Mouse (Mus musculus) kidney, postnatal 25 days (tissue): ENCODE results near the gene Numbl.

Experiments used
- DNase-seq, 2 experiments: peaks; one replicate each; pipeline ENCODE4 v3.0.0; 2021; ENCODE audit warnings: mixed read lengths in 2 of 2

The Numbl gene

DNA sequence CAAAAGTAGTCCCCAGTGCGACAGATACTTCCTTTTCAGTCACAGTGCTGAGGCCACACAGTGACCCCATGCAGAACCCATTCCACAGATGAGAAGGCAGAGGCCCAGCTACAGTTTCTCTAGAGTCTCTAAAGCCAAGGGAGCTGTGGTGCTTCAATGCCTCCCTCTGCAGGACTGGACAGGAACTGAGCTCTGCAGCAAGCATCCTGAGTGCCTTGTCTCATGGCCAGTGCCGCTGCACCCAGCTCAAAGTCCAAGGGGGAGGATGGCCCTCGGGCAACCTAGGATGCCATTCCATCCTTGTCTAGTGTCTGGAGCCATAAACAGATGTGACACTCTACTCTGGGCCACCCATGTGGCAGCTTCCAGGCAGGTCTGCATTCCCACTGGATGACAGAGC, 2.5 kb upstream of the Numbl start:
- peak; percentile 64 to 77 for DNase-seq

DNA sequence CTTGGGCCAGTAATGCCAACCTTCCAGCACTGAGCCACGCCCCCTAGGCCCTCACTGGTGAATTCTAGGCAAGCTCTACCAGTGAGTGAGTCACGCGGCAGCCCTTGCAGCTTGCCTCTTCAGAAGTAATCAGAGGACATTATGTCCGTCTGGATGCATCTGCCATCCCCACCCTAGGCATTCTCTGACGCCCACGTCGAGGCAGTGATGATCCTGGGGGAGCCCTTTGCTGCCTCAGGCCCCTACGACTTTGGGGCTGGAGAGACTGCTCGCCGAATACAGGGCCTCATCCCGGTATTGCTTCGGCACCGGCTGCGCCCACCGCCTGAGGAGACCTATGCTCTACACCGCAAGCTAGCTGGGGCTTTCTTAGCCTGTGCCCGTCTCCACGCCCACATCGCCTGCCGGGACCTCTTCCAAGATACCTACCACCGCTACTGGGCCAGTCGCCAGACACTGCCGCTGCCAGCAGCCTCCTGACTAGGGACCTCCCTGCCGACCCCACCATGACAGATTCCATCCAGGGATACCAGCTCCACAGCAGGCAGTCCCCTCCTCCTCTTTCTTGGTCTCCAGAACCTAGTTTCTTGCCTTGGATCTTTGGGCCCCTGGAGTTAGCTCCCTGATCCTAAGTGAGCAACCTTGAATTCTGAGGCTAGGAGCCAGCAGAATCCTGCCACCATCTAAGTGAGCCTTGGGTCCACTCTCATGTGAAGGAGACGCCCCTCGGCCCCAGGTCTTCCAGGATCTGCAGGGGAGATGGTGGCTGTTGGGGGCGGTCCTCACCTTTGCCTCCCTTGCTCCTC, 984 bp upstream of the Numbl start:
- DNase-seq, result peak; percentile 69 to 76

DNA sequence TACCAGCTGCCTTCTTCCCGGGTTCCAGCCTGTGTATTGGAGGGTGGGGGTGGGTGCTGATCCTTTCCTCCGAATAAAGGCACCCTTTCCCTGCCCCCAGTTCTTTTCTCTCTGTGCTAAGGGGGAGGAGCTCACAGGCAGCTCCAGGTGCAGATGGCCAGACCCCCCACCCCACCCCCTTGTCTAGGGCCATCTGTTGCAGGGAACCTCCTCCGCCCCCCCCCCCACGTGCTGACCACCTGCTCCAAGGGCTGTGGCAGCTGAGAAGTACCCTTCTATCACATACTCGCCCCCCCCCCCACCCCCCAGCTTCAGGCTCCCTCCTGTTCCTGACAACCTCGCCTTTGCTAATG, 405 bp upstream of the Numbl start:
- DNase-seq, result no peak

DNA sequence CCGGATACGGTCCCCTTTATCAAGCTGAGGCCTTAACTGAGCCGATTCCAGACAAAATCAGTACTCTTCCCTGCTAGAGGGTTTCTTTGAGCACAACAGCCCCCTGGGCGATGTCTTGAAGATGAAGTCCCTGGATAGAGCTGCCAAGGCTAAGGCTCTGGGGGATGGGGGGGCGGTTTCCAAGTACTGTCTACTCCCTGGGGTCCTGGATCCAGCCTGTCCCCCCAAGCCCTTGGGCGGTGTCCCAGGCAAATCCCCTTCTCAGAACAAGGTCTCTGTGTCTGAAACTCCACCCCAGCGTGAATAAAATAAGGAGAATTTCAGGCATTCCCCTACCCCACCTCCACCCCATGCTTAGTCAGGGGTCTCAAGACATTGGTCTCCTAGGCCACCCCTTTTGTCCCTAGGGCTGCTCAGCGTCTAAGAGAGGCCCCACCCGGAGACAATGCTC, 1.1 kb downstream of the Numbl start:
- peak in 1 of 2 experiments; percentile 47 for DNase-seq

DNA sequence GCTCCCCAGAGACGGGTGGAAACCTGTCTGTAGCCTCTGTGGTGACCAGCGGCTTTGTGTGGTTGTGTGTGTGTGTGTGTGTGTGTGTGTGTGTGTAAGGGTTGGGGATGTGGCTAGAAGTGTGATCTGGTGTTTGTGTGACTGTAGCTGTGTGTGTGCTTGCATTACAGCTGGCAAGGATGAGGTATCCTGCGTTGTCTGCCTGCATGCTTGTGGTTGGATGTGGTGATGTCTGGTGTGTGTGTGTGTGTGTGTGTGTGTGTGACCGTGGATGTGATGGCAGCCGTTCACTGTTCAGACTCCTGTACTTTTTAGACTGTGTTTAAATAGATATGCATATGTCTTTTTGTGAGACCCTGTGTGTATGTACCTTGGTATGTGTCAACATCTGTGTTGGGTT, 1.5 kb downstream of the Numbl start:
- no peak for DNase-seq

DNA sequence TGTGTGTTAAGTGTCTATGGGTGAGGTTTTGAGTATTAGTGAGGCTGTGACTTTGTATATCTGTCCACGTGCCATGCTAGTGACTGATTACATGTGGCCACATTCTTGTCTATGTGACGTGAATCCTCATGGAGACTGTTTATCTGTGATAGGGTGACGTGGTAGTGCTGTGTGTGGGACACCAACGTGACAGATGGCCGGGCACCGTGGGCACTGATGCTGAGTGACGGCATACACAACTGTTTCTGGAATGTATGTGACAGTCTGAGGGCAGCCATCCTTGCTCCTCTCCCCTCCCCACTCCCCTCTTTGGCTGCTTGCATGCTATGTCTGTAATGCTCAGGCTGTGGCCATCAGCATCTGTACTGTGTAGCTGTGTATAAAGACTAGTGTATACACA, 2.6 kb downstream of the Numbl start:
- DNase-seq, result no peak

DNA sequence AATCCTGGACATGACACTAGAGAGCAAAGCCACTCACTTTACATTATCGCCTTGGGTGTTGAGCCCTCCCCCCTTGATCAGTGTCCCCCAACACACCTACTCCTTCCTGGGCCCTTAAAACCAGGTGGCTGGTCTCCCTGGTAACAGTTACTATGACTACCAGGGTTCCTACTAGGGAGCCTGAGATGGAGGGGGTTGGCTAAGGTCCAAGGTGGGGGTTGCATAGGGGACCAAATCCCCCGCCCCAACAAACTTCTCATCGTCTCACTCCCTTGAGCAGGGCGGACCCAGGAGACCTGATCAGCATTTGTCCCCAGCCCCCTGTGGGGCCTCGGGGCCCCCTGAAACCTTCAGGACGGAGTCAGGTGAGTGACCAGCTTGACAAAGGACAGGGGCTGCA, 3.7 kb downstream of the Numbl start:
- DNase-seq, result no peak

DNA sequence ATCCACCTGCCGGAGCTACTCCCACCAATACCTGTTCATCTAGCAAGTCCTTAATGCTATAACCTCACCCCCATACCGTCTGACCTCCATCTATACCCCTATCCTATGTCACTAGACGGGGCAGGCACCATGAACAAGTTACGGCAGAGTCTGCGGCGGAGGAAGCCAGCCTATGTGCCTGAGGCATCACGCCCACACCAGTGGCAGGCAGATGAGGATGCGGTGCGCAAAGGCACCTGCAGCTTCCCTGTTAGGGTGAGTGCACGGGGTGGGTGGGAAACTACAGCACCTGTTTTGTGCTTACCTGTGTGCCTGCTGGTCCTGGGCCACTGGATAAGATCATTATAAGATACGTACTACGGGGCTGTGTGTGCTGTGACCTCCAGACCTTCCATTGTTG, 6.5 kb downstream of the Numbl start:
- no peak for DNase-seq

DNA sequence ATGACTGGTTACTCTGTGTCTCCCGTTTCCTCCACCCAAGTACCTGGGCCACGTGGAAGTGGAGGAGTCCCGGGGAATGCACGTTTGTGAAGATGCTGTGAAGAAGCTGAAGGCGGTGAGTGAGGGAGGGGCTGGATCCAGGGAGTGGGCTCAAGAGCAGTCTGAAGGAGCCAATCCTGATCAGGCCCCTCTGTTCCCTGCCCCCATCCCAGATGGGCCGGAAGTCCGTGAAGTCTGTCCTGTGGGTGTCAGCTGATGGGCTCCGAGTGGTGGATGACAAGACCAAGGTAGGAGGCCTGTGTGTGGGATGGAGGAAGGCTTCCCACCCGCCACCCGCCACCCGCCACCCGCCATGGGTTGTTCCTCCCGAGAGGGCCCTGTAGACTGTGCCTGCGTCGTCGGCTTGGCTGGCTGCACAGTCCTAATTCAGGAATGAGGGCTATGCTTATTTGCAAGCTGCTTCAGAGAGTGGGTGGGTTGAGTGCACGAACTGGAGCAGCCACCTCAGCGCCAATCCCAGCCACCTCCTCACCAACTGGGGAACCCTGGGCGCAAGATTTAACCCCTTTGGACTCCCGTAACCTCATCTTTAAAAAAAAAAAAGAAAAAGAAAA, 8.4 kb downstream of the Numbl start:
- DNase-seq, result no peak

DNA sequence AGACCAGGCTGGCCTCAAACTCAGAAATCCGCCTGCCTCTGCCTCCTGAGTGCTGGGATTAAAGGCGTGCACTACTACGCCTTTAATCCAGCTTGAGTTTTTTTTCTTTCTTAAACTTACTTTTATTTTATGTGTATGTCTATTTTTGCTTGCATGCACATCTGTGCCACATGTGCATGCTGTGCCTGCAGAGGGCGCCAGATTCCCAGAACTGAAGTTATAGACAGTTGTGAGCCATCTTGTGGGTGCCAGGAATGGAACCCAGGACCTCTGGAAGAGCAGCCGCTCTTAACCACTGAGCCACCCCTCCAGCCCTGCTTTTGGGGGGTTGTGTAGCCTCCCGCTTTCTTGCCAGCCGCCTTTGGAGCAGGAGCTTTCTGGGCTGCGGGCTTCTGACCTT, 13.2 kb downstream of the Numbl start:
- no peak for DNase-seq

DNA sequence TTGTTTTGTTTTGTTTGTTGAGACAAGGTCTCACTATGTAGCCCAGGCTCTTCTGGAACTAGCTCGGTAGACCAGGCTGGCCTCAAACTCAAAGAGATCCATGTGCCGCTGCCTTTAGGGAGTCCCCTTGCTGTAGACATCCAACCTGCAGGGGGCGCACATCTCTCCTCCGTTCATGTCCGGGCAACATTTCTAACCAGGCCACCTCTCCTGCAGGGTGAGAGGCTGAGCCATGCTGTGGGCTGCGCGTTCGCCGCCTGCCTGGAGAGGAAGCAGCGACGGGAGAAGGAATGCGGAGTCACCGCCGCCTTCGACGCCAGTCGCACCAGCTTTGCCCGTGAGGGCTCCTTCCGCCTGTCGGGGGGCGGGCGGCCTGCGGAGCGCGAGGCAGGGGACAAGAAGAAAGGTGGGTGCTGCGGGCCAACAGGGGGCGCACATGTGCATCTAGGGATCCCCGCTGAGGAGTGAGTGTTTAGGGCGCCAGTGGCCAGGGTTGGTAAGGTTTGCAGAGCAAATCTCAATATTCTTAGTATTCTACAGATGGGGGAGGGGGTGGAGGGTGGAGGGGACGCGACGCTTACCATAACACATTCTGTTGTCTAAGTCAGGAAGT, 15.6 kb downstream of the Numbl start:
- peak; percentile 46 to 59 for DNase-seq

DNA sequence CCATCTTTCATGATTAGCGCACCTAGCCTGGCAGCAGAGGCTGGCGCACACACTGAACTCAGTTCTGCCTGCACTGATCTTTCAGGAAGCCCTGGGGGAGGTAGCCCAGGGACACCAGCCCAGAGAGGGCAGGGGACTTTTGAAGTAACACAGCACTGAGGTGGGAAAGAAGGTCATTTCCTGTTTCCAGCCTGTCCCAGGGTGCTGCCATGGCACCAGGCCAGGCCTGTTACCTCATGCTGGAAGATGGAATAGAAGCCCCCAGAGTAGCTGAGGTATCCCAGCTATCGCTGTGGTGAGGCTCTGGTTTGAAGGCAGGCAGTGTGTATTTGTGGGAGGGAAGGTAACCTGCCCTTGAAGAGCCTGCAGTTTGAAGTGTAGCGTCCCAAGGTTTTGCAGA, 16.7 kb downstream of the Numbl start:
- no peak for DNase-seq

DNA sequence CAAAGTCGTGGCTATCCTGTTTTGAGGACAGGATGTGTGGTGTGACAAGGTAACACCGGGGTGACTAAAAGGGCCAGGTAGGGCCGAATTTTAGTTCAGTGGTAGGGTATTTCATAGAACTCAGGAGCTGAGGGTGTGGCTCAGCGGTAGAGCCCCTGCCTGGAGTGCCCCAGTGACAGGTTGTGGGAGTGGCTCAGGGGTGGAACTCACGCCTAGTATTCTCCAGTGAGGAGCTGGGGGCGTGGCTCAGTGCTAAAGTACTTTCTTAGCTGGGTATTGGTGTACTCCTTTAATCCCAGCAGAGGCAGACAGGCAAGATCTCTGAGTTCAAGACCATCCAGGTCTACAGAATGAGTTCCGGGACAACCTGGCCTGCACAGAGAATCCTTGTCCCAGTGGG, 17.8 kb downstream of the Numbl start:
- peak in 1 of 2 experiments; percentile 10 for DNase-seq

DNA sequence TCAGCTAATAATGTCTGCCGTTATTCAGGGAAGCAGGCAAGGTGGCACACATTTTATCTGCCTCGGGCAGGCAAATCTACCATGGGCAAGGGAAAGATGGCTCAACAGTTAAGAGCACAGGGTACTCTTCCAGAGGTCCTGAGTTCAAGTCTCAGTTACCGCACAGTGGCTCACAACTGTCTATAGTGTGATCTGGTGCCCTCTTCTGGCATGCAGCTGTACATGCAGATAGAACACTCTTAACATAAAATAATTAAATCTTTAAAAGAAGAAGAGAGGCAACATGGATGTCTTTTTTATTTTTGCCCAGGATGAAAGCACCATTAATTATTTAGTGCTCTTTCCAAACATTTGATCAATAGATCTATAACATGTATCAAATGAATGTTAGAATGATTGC, 19.0 kb downstream of the Numbl start:
- no peak for DNase-seq

DNA sequence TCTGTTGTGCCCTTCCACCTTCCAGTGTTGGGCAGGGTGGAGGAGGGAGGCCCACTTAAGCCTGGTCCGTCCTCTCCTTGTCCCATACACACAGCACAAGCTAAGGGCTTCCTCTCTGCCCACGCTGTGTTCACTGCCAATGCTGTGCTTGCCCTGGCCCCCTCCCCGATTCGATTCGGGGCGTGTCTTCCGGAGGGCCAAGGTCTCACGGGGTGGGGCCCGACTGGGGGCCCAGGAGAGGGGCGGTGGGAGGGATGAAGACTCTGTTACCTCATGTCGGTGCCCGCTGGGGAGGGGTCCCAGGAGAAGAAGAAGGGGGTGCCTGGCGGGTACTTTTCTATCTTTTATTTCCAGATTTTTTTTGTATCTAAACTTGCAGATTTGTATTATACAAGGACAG, 23.5 kb downstream of the Numbl start:
- DNase-seq, result no peak

DNA sequence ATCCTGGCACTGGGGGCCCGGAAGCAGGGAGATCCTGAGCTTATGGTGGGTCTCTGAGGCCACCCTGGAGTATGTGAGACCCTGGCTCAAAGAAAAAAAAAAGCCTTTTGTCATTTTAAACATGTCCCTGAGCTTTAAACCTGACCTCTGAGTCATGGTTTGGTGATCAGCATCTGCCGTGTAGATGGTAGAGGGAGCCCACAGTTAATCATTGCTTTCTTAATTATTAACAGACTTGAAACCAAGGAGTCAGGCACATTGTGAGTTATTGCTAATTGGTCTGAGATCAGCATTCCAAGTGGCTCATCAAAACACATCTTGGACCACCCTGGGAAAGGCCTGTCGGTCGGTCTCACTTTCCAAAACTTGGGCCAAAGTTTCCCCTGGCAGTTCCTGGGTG, 24.0 kb downstream of the Numbl start:
- DNase-seq, result no peak

DNA sequence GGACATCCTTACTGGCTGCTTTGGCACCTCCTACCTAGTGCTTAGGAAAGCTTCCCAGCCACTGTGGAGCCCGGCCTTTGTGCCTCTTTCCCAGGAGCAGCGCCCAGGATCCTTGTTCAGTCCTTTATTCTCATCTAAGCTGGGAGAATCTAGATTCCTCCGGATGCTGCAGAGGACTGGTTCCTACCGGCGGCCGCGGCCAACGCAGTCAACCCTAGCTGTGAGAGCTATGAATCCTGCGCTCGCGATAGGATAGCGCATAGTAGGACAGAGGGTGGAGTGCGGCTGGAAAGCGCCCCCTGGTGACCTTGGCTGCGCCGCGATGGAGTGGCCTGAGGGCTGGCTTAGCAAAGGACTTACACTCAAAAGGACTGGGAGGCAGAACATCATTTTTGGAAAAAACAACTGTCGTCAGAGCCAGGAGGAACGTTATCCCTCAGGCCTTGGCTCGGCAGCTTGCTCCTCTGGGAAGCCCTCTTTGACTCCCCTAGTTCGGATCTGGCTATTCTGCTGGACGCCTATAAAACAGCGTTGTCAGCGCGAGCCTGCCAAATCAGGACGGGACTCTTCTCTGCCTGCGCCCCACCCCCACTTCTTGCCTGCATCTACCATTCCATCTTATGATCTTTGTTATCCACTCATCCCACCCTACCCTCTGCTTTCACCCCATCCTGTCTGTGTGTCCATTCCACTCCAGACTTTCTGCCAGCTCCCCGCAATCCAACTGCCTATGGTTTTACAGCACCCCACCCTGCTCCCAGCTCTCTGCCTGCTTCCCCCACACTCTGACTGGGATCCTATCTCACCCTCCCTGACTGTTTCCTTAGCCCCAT, 26.8 kb downstream of the Numbl start:
- peak; percentile 32 to 60 for DNase-seq

DNA sequence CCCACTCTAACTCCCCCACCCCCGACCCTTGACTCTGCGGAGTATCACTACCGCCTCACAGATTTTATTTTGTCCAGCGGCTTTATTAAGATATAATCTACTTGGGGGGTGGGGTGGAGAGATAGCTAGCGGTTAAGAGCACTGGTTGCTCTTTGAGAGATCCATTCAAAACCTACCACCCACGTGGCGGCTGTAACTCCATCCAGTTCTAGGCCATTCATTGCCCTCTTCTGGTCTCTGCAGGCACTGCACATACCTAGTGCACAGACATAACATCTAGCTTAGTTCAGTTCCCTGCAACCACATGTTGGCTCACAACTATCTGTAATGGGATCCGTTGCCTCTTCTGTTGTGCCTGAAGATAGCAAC, 27.4 kb downstream of the Numbl start:
- DNase-seq, result peak; percentile 76 to 82

DNA sequence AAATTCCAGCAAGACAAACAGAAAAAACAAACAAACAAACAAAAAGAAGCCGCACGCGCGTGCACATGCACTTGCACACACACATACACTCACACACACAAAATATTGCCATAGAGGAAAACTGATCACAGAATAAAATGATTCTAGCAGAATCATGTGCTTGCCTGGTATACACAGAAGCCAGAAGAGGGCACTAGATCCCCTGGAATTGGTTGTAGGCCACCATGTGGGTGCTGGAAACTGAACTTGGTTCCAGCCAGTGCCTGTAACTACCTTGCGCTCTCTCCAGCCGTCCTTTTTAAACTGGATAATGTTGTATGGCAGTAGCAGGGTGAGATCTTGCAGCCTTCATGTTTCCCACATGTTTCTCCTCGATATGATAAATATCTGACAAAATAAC, 30.5 kb downstream of the Numbl start:
- no peak for DNase-seq

DNA sequence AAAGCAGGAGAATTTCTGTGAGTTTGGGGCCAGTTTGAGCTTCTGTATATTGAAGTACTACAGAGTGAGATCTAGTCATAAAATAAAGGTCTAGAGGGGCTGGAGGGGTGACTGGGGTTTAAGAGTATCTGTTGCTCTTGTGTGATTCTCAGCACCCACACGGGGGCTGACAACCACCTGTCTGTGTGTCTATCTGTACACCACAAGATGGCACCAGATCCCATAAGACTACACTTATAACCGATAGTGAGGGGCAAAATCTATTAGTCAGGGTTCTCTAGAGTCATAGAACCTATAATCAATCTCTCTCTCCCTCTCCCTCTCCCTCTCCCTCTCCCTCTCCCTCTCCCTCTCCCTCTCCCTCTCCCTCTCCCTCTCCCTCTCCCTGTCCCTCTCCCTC, 32.3 kb downstream of the Numbl start:
- no peak for DNase-seq

DNA sequence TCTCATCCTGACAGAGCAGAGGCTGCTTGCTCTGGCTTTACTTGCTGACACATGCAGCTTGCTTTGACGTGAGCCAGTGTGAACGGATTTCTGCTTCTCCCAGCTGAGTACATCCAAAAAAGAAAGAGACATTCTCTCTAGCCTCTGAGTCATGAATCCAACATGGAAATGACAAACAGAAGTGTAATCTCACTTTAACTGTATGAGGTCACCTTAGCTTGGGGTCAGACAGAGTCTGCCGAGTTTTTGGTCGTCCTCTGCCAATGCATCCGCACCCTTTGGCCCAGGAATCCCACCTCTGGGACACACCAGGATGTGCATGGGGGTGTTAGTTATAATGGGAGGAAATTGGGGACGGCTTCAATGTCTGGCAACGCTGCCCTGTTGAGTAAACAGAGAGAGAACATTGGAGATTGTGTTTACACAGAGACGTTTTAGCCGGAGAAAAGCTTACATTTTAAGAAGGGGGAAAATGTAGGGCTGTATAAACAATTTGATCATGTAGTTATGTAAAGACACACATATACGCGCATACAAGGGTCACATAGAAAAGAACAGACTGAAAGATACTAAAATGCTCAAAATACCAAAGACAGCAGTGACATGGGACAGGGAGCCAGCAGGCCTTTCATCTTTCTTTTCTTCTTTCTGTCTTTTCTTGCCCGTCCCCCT, 33.7 kb downstream of the Numbl start:
- peak; percentile 30 to 75 for DNase-seq

DNA sequence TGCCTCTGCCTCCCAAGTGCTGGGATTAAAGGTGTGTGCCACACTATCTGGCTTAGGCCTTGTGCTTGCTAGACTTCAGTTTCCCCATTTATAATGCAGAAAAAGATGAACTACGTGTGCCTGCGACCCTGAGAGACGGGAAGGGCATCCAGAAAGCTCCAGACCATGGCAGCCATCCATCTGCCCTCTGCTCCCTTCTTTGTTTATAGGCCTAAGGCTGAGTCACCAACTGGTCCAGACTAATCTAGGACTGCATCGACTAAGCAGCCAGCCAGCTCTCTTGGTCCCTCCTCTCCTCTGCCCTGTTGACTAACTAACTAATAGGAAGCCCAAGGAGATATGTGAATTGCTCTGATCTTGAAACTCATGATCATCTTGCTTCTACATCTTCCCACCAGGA, 37.7 kb downstream of the Numbl start:
- peak; percentile 41 to 67 for DNase-seq

DNA sequence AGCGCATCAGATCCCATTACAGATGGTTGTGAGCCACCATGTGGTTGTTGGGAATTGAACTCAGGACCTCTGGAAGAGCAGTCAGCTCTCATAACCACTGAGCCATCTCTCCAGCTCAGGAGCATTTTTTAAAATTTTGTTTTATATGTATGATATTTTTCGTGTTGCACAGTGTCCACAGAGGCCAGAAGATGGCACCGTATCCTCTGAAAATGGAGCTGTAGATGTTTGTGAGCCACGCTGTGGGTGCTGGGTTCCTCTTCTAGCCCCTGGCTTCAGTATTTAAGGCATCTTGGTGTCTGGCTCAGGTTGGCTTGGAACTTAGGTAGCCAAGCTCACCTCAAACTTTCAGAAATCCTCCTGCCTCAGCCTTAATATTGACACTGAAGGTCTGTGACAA, 38.3 kb downstream of the Numbl start:
- no peak for DNase-seq
